Mouse (Mus musculus) gastrocnemius, postnatal 4 days (tissue): ENCODE data around the gene Eci2. TPM values are rescaled to one million over a fixed set of nuclear protein-coding genes. Genes with fewer than 3 reads are reported as not detected.
"Not testable (repeated sequence)": the region's sequence is repeated elsewhere in the genome, so short reads cannot be mapped to it uniquely, and the experiment has no call there.

Source experiments
- DNase-seq, 2 experiments: peaks; one replicate each; pipeline ENCODE4 v3.0.0; 2021 to 2022; ENCODE audit warnings: low spot score in 2 of 2, mixed read lengths in 2 of 2
- total RNA-seq, 2 experiments: library from RNA; stranded (reverse); gene quantifications; 2 replicates each; pipeline ENCODE4 v1.2.3; 2021

The Eci2 gene
- total RNA-seq, 2 experiments from 2014 or later, result 150 to 151 TPM

DNA sequence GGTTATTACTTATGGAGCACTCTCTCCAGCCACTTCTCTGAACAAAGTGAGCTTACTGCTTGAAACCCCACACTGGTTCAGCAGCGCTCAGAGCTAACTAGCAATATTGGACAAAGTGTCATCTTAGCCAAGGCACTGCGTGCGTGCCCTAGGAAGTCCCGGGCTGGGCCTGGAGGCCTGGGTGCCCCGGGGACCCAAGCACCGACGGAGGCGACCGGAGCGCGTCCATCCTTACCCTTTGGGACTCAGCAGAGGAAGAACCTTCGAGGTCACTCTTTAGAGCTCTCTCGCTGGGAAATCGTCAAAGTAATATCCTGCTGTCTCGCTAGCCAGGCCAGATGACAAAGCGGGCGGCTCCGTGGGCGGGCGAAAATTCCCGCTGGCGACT is 33.3 kb downstream of the Eci2 start:
- DNase-seq, result no peak

GRCm38 (mm10) chr13:34993085-34993484 is 33.8 kb downstream of the Eci2 start:
- DNase-seq, result no peak

DNA sequence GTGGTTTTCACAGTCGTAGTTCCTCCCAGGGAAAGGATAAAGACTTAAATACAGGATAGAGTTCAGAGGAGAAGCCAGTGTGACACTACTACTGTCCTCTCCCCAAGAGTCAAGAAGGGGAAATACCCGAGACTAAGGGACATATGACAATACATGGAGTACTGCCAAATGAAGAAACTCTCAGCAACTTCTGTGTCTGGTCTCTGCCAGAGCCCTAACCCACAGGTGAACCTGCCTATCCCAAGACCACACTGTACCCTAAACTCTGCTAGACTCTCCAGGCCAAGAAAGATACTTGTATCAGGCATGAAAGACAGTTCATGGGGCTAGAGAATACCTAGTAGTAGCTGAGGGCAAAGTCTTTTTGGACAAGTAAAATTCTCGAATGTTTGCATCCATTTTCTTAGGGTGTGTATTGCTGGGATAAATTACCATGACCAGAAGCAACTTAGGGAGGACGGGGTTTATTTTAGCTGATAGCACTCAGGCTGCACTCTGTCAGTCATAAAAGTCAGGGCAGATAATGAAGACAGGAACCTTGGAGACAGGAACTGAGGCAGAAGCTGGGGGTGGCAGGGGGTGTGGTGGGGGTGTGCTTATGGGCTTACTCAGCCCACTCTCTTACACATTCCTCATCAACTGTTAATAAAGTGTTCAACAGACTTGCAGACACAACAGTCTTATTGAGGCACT is 35.2 kb downstream of the Eci2 start:
- no peak for DNase-seq

- DNase-seq, result not testable (repeated sequence)
Observed at GRCm38 (mm10) chr13:34983479-34983878, 43.4 kb downstream of the Eci2 start.

DNA sequence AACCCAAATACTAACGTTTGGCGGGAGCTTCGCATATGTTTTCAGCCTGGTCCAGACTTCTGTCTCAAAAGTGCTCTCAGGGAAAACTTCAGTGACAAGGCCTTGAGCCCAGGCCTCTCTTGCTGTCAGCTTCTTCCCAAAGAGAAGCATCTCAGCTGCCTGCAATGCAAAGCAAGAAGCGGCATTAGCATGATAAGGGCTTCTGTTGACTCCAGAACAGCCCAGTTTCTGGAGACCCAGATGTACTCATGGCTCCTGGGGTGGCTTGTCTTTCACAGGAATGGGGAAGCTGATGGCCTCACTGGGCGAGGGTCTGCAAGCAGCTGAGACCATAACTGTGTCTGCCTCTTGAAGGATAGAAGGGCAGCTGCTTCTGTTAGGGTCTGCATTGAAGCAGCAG is 48.3 kb downstream of the Eci2 start:
- DNase-seq, result not testable (repeated sequence)

DNA sequence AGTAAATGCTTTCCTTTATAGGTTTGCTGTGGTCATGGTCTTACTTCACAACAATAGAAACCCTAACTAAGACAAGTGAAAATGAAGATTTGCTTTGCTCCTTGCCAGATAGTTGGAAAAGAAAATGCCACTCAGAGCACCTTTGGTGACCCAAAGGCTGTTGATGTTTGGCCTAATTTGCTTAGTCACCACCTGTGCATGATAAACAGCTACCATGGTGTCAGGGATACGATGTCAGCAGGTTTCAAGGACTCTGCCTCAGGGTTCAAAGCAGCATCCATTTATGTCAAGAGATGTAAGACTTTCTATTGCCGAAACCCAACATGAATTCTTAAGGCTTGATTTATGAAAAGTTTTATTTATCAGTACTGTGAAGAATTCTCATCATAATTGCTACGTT is 49.5 kb downstream of the Eci2 start:
- DNase-seq, result no peak

- DNase-seq, result no peak
Observed at GRCm38 (mm10) chr13:34976116-34976515, 50.8 kb downstream of the Eci2 start.

GRCm38 (mm10) chr13:34973770-34974169 is 53.1 kb downstream of the Eci2 start:
- no peak for DNase-seq

DNA sequence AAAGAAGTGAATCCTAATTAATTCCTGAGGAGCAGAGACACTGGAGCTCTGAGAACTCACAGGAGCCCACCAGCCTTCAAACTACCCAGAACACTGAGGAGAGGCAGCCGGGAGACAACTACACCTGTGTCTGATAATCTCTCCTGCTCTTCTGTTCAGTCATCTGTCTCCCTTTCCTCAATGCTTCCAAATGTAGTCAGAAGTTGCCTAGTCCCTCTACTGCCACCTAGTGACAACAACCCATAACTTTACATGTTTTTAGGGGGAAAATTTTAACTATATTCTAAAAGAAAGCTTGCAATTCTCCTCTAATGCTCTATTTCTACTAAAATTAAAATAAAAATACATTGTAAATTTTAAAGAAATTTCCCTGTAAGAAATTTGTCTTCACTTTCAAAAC is 53.7 kb downstream of the Eci2 start:
- DNase-seq, result no peak

- not testable (repeated sequence) for DNase-seq
Observed at GRCm38 (mm10) chr13:34972456-34972855, 54.4 kb downstream of the Eci2 start.

DNA sequence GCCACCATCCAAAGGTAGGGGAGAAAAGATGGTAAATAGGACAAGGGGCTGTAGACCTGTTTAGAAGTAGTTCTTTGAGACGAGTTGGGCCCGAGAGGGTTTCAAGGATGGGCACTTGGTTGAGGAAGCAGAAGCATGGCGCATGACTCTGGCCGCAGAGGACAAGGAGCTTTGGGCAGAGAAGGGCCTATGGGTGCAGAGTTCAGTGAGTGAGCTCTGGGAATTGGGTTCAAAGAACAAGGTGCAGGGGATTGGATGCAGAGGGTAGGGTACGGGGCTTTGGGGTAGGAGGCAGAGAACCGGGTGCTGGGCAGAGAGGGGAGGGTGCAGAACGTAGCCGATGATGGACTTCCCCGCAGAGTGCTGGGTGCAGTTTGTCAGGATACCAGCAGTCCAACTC is 61.2 kb downstream of the Eci2 start:
- not testable (repeated sequence) for DNase-seq

- no peak for DNase-seq
Observed at GRCm38 (mm10) chr13:34964866-34965265, 62.0 kb downstream of the Eci2 start.

- no peak for DNase-seq
Observed at GRCm38 (mm10) chr13:34964419-34964818, 62.5 kb downstream of the Eci2 start.

- DNase-seq, result peak in 1 of 2 experiments; percentile 37
Observed at GRCm38 (mm10) chr13:34963511-34964397, 63.1 kb downstream of the Eci2 start, which contains the start of gene Eci3. Eci3 (minus strand) TSS chr13:34963810.

DNA sequence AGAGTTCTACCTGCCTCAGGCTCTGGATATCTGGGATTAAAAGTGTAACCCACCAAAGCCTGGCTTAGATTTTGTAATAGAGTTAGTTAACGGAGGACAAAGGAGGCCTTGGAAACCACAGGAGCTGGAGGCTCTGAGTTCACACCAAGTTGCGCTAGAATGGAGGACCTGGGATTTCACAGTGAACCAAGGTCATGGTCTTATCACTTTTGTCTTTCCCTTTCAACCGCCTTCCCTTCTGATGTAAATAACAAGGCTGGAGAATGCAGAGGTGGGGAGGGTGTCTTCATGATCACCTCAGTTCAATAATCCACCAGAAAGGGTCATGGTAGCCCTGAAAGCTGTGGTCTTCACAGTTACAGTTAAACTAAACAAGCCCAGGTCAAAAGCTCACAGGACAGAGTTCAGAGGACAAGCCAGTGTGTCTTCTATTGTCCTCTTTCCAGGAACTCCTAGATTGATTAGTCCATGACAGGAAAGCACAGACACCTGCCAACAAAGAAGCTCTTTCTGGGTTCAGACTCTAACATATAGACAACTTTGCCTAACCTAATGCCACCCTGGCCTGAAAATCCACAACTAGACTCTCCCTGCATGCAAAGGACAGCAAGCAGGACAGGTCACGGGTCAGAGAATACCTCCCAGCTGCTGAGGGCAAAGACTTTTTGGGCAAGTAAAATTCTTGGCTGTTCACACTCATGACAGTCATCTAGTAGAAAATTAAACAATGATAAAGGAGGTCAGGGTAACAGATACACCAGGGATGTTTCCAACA is 65.7 kb downstream of the Eci2 start:
- no peak for DNase-seq

GRCm38 (mm10) chr13:34958158-34958557 is 68.7 kb downstream of the Eci2 start:
- not testable (repeated sequence) for DNase-seq

DNA sequence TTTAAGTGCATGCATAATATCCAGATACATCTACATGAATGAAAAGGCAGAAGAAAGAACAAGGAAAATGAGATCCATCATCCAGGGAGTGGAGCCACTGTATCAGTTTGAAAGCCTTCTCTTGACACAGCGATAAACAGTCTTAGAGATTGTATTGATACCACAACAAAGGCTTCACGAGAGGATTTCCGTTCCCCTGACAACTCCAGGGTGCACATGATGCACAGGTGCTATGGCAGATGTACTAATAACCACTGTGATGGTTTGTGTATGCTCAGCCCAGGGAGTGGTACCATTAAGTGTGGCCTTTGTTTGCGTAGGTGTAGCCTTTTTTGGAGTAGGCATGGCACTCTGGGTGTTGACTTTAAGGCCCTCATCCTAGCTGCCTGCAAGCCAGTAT is 70.0 kb downstream of the Eci2 start:
- no peak for DNase-seq

DNA sequence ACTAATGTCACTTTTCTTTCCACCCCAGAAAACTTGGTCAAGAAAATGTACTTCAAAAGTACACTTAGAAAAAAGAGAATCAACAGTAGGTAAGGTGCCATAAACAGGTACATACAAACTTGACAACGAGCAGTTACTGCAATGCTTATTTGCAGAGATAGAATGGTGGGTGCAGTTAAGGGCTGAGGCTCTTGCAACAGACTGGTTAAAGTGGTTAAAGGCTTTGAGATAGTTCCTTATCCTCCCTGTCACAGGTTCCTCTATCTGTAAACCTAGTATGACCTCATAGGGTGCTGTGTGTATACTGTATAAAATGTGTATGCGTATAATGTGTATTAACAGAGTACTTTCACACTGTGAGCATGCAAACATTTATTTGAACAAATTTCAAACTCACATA is 75.5 kb downstream of the Eci2 start:
- not testable (repeated sequence) for DNase-seq

DNA sequence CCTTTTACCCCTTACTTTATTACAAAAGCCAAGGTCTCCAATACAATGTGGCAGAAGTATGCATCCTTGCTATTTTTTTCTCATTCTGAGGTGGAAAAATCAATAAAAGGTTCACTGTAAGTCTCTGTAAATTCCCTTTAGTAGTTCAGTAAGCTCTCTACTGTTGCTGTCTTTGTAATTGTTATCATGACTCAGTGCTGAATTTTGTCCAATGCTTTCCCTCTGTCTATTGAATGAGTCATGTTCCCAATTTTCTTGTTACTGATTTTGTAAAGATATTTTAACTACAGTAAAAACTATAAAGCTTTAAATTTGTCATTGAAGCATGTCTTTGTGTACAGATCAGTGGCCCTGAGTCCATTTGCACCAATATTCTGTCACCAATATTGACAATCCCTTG is 84.5 kb downstream of the Eci2 start:
- DNase-seq, result no peak

DNA sequence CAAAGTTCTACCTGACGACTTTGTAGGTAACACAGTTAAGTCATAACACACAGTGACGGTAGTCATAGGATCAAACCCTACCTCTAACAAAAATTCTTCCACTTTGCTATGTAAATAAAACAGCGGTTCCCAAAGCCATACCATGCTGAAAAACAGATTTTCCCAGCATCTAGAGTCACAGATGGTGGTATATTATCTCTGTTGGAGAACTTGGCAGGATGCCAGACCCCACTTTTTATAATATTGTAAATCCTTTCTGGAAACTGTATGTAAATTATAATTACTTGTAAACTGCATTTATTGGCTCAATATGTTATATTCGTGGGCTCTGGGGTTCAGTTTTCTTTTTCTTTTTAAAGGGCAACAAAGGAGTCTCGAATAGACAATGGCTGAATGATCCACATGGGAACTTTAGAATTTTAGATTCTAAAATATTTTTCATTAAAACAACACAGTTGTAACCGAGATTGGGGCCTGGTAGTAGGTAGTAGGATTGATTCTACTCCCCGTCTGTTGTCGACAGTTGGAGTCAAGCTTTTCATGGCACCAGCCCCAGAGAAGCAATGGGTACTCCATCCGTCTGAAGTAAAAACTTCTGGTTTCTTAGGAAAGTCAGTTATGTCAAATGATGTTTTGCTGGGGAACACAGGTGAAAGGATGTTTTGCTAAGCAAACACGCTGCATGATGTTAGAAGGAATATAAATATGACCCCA is 91.8 kb downstream of the Eci2 start:
- DNase-seq, result no peak
